Mouse (Mus musculus): Measurements from ENCODE around the gene Lum. TPM values are rescaled to one million over a fixed set of nuclear protein-coding genes. Genes with fewer than 3 reads are reported as not detected.

Lum gene
- not detected in 2 replicates for total RNA-seq (2017)

DNA sequence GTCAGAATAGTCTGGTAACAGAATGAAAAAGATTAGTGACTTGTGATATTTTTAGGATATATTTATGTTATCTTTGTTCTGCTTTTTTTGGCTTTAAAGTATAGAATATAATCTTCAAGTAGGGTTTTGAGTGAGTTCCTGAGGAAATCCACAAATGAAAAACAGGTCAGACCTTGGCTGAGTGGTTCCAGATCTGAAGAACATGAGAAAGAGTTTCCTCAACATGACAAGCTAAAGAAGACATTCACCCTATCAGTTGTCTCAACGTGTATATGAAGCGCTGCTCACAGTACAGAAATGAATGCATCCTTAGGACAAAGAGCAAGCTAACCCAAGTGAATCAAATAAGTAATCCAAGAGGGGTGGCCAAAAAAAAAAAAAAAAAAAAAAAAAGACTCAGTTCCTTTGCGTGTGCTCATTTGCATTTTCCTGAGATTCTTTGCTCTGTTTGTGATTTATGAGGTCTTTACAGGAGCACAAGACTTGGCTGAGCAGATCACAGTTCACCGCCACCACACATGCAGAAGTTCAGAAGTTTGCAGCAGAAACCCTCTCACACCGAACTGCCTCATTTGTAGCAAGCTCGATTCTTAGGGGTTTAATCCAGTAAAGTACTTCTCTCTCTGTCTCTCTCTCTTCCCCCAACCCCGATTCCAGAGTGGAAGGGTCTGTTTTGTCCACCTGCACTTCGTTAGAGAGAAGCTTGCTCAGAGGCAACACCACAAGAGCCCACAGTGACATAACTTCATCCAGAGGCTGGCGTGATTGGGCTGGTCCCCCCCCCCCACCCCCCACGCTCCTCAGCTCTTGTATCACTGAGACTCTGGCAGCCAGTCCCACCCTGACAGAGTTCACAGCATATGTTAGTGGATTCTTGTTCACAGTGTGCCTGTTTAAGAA, at the start of gene Lum:
Lum (plus strand) TSS at position 172 of the 900 bp plus-strand sequence.
- no peak; a peak in 1 of 4 replicates for ATAC-seq (replicated peaks in 1 of 2; ENCODE audit: insufficient read depth in 1 of 2, low FRiP score in 2 of 2, low TSS enrichment in 1 of 2, low read depth in 1 of 2, poor library complexity in 2 of 2, severe bottlenecking in 2 of 2)

DNA sequence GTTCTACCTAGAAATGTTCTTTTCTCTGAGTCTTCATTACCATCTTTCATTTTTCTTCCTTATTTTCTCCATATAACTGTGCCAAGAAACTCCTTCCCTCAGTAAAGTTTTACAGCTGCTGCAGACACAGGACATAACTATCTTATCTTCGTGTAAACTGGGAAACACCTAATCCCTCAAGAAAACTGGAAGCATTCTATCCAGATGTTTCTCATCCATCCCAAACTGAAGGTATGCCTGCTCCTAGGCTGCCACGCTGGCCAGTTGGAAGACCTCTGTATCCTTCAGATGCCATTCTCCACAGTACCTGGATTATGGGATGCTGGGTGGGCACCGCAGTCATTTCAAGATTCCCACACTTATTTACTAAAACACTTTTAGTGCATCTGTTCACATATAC, 41.6 kb upstream of the Lum start:
- no peak for ATAC-seq (replicated peaks in 1 of 2; ENCODE audit: insufficient read depth in 1 of 2, low FRiP score in 2 of 2, low TSS enrichment in 1 of 2, low read depth in 1 of 2, poor library complexity in 2 of 2, severe bottlenecking in 2 of 2)

DNA sequence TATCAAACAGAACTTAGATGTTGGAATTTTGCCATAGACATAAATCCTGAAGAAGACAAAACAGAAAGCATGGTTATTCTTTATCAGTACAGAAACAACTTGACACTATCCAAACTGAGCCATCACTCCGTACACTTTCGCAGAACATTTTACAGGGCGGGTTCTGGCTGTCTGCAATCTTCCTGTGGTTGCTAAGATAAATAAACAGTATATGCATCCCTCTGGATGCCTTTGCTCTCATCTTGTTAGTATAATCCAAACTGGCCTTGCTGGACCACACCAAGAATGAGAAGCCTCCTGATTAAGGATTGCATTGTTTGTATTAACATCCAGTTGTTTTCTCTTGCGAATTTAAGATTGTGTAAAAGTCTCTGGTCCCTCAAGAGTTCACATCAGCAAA, 29.2 kb upstream of the Lum start:
- no peak for ATAC-seq (replicated peaks in 1 of 2; ENCODE audit: insufficient read depth in 1 of 2, low FRiP score in 2 of 2, low TSS enrichment in 1 of 2, low read depth in 1 of 2, poor library complexity in 2 of 2, severe bottlenecking in 2 of 2)

DNA sequence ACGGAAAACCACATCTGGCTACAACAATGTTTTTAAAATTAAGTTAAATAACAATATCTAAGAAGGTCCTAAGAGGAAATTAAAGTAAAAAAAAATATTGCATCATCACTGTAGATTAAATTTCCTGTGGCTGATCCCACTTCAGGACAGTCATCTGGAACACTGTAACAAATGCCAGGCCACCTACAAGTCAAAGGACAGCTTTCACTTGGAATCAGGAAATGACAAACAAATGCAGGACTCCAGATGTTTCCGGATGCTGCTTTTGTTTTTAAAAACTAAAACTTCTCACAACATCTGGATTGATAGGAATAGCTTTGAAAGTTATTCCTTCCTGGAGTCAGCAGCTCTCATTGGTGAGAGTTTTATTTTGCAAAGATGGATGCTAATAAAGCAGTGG, 28.0 kb upstream of the Lum start:
- no peak for ATAC-seq (replicated peaks in 1 of 2; ENCODE audit: insufficient read depth in 1 of 2, low FRiP score in 2 of 2, low TSS enrichment in 1 of 2, low read depth in 1 of 2, poor library complexity in 2 of 2, severe bottlenecking in 2 of 2)

DNA sequence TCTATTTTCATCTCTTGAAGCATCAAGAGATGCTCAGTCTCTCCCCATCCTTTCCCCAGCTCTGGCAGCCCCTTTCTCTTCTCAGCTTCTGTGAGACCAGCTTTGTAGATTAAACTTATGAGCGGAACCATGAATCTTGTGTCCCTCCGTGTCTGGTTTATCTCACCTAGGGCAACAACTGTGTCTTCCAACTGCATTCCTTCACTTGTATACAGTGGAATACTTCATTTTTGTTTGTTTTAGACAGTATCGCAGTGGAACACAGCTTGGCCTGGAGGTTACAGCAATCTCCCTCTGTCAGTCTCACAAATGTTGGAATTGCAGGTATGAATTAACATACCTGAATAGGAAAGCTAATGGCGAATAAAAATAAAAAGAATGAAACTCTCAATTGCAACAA, 26.7 kb upstream of the Lum start:
- no peak for ATAC-seq (replicated peaks in 1 of 2; ENCODE audit: insufficient read depth in 1 of 2, low FRiP score in 2 of 2, low TSS enrichment in 1 of 2, low read depth in 1 of 2, poor library complexity in 2 of 2, severe bottlenecking in 2 of 2)

DNA sequence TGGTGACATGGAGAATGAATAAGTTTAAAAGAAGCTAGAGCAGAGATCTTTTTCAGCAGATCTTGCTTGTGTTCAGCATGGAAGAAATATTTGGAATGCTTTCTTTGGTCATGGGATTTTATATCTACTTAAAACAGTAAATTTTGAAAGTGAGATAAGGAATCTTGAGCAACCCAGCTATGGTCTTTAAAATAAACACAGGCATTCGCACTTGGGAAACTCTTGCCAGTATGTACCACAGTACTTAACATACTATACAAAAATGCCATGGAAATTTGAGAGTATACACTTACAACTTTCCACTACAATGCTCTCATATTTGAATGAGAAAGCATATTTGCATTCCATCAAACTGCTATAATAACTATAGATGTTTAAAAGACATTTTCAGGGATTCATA, 17.2 kb upstream of the Lum start:
- ATAC-seq (replicated peaks in 1 of 2; ENCODE audit: insufficient read depth in 1 of 2, low FRiP score in 2 of 2, low TSS enrichment in 1 of 2, low read depth in 1 of 2, poor library complexity in 2 of 2, severe bottlenecking in 2 of 2): no peak

DNA sequence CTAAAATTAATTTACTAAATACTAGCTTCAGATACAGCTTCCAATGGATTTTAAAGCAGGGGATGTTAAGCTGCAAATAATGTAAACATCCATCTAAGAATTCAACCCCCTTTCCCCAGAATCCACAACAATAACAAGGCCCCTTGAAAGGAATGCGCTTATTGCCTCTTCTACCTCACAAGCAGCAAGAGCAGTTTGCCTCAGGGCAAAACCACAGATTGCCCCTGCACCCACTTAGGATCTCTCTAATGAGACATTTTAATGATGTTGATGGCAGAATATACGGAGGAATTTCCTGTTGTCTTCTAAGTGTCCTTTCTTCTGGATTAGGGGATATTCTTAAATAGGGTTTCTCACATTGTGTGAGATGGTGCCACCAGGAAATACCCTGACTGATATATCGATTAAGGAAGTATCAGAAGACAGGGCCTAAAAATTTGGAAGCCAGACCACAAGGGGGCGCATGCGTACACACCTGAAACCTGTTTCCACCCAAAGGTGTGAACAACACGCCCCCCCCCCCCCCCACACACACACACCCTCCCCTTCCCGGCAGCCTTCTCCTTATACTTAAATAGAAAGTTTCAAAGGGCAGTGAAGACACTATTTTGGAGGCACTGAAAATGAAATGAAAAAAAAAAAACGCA, 2.7 kb downstream of the Lum start:
- no peak for ATAC-seq (replicated peaks in 1 of 2; ENCODE audit: insufficient read depth in 1 of 2, low FRiP score in 2 of 2, low TSS enrichment in 1 of 2, low read depth in 1 of 2, poor library complexity in 2 of 2, severe bottlenecking in 2 of 2)

DNA sequence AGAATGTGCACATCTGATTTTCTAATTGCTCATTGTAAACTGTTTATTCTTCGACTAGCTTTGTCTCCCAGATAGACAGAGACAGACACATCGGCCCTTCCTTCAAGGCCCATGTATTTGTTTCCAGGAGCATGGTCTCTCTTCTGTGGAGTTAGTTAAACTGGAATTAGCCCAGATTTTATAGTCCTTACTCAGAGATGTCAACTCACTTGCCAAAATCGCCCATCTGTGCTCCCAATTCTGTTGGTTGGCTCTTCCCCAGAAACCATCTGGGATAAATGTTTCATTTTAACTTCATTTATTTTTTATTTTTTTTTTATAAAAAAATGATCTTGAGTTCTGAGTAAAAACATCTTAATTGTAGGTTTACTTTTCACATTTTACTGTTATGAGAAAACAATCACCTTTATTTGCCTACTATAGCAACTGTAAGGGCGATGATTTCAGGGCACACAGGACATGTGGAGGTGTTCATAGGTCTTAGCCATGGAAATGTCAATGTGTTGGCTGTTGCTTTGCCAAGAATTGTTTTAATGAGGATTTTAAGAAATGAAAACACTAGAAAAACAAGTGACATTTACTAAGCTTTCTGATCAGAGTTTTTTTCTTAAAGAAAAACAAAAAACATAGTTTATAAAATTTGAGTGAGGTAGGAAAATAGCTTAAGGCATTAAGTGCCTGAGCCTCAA, 17.8 kb downstream of the Lum start:
- ATAC-seq (replicated peaks in 1 of 2; ENCODE audit: insufficient read depth in 1 of 2, low FRiP score in 2 of 2, low TSS enrichment in 1 of 2, low read depth in 1 of 2, poor library complexity in 2 of 2, severe bottlenecking in 2 of 2): no peak

DNA sequence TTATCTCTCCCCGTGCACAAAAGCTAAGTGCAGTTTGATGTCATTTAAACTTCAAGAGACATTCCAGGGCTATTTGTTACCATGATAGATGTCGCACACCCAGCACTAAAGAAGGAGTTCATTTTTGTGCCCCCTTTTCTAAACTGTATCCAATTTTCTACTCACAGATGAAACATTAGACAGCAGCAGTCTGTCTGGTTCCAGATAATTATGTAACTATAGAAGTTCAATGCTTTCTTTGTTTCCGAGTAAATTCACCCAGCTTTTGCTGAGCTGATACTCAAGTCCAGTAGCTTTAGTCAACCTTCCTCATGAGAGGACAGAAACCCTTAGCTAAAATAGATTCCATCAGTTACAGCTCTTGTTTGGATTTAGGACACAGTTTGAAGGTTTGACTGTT, 19.2 kb downstream of the Lum start:
- ATAC-seq (replicated peaks in 1 of 2; ENCODE audit: insufficient read depth in 1 of 2, low FRiP score in 2 of 2, low TSS enrichment in 1 of 2, low read depth in 1 of 2, poor library complexity in 2 of 2, severe bottlenecking in 2 of 2): no peak

DNA sequence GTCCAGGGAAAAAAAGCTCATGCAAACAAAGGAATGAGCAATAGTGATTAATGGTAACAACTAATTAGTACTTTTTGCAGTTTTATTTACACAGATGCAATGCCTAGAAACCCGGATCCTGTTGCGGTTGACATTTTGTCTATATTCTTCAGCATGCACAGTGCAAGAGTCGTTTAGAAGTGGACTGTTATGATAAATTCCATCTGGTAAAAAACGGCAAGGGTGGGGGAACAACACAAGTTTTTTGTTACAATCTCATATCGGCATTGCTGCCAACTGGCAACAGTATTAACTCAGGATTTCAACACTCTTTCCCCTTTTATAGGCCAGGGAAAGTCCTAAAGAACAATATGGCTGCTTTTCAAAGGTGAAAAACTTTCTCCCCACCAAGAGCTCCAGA, 22.2 kb downstream of the Lum start:
- no peak for ATAC-seq (replicated peaks in 1 of 2; ENCODE audit: insufficient read depth in 1 of 2, low FRiP score in 2 of 2, low TSS enrichment in 1 of 2, low read depth in 1 of 2, poor library complexity in 2 of 2, severe bottlenecking in 2 of 2)

DNA sequence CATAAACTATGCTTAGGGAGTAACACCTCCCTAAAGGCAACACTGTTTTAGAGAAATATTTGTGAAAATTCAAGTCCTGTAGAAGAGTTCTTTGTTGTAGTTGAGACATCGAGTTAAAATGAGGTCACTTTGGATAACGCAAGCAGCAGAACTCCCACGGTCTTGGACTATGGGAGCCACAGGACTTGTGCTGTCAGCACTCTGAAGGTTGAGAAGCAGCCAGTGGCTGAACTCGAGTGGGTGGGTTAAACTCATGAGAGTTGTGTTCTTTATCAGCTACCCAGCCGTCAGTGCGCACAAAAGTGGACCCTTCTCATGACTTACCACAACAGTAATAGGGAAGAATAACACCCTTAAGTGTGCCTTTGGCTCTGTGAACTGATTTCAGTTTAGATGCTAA, 24.6 kb downstream of the Lum start:
- no peak for ATAC-seq (replicated peaks in 1 of 2; ENCODE audit: insufficient read depth in 1 of 2, low FRiP score in 2 of 2, low TSS enrichment in 1 of 2, low read depth in 1 of 2, poor library complexity in 2 of 2, severe bottlenecking in 2 of 2)

DNA sequence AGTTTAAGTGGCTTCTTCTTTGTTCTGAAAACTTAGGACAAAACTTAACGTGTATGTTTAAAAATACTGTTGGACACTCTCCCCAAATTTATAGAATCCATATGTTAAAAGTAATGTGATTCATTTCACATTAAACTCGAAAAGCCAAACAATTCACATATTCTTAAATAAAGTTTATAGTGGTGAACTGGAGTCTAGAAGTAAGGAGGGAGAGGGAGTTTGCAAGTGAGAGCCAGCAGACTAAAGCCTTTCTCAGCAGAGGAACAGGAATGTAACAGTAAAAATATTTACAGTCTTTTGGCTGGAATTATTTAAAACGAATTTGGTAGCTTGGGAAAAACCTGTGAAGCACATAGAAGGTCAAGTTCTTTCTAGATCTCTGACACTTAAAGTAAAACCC, 26.1 kb downstream of the Lum start:
- no peak for ATAC-seq (replicated peaks in 1 of 2; ENCODE audit: insufficient read depth in 1 of 2, low FRiP score in 2 of 2, low TSS enrichment in 1 of 2, low read depth in 1 of 2, poor library complexity in 2 of 2, severe bottlenecking in 2 of 2)

DNA sequence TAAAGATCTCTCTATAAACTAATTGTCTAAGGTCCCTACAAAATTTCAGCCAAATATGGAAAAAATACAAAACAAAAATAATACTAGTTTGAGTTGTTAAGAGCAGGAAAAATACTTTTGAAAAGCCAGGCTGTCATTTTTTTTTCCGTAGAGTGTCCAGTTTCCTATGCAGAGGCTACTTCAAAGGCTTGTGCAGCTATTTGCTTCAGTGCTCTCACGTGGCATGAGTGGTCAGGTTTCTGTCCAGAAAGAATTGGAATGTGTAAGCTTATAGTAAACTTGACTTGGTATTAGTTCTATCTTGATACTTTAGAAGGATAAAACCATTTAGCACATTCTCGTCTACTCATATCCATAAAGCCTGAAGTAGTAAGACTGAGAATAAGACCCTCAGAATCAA, 26.8 kb downstream of the Lum start:
- no peak for ATAC-seq (replicated peaks in 1 of 2; ENCODE audit: insufficient read depth in 1 of 2, low FRiP score in 2 of 2, low TSS enrichment in 1 of 2, low read depth in 1 of 2, poor library complexity in 2 of 2, severe bottlenecking in 2 of 2)

DNA sequence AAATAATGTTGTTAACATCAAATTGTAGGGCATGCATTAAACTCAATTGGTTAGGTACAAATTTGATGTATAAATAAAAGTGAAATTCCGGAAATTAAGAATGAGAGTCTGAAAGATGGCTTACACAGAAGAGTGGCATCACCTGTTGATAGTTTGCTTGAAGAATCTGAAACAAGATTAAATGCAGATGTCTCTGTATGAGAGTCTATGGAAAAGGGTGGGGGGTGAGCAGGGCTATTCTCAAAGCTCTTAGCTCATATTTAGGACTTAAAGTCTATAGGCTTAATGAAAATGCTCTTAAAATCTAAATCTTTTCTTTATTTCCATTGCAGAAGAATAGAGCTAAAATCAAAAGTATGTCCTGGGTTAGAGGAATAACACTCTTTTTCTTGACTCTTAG, 30.8 kb downstream of the Lum start:
- ATAC-seq (replicated peaks in 1 of 2; ENCODE audit: insufficient read depth in 1 of 2, low FRiP score in 2 of 2, low TSS enrichment in 1 of 2, low read depth in 1 of 2, poor library complexity in 2 of 2, severe bottlenecking in 2 of 2): no peak

DNA sequence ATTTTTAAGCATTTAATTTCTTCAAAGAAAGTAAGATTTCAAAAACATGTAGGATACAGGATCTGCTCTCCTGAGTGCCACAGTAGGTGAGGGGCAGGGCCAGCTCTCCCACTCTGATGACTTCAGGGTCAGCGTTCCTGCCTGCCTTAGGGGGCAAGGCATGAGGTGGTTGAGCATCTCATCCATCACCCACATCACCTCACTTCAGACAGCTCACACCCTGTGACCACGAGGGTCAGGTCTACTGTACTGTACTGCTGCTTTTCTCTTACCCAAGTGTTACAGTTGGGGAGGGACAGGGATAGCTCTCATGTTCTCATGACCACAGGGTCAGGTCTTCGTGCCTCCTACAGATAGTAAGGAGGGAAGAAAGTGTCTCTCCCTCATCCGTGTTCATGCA, 36.8 kb downstream of the Lum start:
- ATAC-seq (replicated peaks in 1 of 2; ENCODE audit: insufficient read depth in 1 of 2, low FRiP score in 2 of 2, low TSS enrichment in 1 of 2, low read depth in 1 of 2, poor library complexity in 2 of 2, severe bottlenecking in 2 of 2): no peak

DNA sequence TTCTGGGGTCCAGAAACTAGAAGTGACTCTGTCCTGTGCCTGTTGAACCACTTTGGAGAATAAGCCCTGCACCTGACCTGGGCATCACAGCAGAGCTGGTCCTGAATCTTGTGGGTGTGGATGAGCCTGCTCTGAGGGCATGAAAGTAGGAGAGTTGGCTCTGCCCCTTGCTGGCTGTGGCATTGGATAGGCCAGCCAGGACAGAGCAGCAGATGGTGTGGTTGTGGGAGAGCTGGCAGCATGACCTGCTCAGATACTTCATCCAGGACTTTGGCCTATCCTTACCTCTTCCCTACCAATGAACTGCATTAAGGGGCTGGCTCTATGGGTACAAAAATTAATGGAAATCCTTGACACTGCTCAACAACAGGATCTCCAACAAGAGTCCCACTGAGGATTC, 38.3 kb downstream of the Lum start:
- ATAC-seq (replicated peaks in 1 of 2; ENCODE audit: insufficient read depth in 1 of 2, low FRiP score in 2 of 2, low TSS enrichment in 1 of 2, low read depth in 1 of 2, poor library complexity in 2 of 2, severe bottlenecking in 2 of 2): no peak

DNA sequence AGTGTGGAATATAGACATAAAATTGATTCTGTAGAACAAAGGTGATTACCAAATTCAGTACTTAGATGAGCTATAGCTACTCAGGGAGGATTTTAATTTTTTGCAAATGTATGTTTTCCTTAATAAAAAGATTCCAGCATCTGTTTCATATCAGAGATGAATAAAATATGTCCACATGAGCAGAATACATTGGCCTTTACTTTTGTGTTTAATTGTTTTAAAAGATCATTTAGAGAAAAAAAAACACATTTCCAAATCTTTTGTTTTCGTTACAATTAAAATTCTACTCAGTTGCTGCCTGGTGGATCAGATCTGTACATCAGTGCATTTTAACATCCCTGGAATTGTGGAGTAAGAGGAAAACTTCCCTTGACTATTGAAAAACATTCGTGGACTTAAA, 41.7 kb downstream of the Lum start, which contains the start of gene Kera:
Kera (plus strand) TSS at position 301 of the 400 bp plus-strand sequence.
- ATAC-seq (replicated peaks in 1 of 2; ENCODE audit: insufficient read depth in 1 of 2, low FRiP score in 2 of 2, low TSS enrichment in 1 of 2, low read depth in 1 of 2, poor library complexity in 2 of 2, severe bottlenecking in 2 of 2): no peak
